Mouse (Mus musculus): ENCODE measurements around the gene Sh3bp5.

Sh3bp5 gene

DNA sequence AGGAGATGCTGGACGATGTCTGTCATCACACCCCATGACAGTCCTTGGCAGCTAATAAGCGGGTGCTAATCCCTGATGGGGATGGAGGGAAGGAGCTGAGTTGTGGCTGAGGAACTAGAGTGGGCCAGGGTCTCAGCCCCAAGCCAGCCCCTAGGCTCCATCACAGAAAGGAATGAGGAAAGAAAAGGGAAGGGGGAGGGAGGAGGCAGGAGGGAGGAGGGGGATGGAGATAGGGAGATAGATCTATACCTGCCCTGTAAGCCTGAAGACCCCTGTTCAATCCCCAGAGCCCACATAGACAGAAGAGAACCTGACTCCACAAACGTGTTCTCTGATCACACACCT, 42.4 kb downstream of the Sh3bp5 start:
- DNase-seq (ENCODE audit: low spot score in 2 of 2) = no peak

DNA sequence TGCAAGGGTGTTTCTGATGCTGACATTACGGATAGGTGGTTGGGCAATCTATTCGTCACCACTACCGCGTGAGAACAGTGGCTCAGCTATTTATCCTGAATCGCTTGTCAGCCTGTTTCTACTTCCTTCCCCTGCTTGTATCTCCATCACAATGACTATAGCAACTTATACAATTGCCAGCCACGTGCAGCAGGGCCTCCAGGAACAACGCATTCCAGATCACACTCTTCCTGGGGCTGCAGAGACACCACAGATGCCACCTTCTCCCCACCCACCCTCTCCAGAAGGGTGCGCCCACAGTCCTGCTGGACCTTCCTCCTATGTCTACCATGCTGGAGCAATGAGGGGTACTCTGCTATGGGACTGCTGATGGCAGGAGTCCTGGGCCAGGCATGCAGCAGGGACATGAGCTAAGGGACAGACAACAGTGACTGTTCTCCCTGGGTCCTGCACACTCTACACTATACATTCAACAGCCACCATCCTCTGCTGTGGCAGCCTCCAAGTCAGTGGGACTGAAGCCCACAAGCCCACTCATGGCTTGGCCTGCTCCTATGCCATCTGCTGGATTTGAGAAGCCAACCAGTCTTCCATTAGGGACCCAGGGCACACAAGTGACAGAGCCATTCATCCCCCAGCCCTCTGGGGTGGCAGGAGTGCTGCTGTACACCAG, 42.9 kb downstream of the Sh3bp5 start:
- no peak for DNase-seq (ENCODE audit: low spot score in 2 of 2)

DNA sequence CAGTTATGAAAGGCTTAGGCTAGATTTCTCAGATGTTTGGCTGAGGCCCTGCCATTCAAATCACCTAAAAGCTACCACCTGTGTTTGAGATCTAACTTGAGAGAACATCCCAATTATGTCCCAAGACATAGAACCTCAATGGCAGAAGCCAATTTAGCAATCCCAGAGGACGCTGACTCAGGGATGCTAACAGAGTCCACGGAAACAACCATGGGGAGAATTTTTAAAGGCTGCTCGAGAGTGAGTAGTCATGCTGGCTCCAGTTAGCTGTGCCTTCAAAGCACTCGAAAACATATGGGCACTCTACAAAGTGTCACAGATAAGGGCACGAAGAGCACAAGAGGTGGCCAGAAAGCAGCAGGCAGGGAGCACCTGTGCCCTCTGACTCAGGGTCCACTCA, 43.6 kb downstream of the Sh3bp5 start:
- no peak for DNase-seq (ENCODE audit: low spot score in 2 of 2)

DNA sequence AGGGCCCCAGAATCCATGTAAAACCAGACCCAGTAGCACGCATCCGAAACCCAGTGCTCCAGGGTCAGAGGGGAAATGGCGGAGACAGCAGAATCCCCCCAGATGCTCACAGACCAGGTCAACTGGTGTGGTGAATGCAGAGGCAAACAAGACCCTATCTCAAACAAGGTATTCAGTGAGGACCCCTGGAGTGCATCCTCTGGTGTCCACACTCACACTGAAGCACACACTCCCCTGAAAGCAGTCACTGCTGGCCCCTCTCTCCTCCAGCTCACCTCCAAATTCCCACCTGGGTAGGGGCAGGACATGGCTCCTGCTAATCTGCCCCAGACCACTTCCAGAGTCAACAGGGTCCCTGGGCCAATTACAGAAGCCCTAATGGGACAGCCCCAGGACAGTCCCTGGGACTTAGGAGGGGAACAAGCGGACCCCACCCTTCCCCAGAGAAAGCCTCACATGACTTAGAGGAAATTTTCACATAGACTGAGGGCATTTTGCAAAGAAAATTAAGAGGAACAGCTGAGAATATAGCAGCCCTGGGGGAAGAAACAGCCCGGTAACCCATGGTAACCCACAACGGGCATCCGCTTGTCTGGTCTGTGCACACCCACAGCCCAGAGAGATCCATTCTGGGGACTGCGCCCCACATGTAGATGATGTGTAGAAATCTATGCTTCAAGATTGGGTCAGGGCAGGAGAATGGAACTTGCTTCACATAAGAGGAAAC, 46.3 kb downstream of the Sh3bp5 start:
- DNase-seq (ENCODE audit: low spot score in 2 of 2) = no peak

DNA sequence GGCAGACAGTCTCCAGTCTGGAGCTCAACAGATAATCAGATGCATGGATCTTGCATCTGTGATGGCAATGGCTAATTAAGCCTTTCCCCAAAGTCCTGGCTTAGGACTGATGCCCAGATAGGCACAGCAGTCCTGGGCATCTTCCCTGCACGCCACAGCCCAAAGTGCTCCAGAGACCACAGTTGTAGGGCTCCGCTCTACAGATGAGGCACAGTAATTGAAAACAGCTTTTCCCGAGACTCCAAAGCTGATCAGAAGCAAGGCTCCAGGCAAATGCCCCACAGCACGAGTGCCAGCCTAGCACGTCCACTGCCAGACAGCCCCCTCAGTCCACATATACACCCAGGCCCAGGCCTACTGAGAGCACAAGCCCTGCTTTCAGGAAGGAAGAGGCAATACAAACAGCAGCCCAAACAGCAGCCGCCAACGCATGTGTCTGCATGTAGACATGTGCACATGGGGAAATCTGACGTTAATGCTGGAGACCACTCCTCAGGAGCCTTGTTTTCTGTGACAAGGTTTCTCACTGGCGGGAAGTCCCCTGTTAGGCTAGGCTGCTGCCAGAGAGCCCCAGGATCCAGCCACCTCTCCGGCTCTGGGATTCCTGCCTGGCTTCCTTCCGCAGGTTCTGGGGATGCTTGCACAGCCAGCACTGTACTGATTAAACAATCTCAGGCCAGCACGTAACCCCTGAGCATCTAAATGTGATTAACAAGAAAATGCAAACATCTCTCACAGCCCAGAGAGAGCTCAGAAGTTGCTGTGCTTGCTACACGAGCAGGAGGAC, 47.6 kb downstream of the Sh3bp5 start:
- no peak for DNase-seq (ENCODE audit: low spot score in 2 of 2)

DNA sequence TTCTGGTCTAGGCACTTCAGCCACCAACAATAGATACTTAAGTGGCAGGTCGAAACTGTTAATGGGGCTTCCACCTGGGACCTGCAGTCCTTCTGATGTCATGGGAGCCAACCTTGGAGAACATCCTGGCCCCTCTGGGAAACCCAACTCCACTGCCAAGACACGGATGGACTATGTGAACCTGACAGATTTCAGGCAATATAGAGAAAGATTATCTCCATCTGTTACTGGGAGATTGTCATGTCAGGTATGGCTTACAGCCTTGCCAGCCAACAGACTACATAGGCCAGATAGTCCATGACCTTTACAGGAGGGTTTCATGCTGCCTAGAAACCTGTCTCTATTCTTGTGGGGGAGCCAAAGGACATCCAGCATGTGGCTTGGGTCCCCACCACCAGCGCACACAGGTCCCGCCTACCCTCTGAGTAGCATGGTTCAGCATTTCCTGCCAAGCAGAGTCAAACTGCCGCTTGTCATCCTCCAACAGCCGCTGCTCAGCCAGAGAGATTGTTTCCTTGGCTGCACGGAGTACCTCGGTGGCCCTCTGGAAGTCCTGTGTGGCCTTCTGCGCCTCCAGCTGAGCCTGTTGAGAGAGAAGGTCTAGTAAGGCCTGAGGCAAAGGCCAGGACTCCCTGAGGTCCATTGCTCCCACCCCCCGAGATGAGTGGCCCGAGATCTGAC, 48.4 kb downstream of the Sh3bp5 start:
- DNase-seq (ENCODE audit: low spot score in 2 of 2) = no peak

DNA sequence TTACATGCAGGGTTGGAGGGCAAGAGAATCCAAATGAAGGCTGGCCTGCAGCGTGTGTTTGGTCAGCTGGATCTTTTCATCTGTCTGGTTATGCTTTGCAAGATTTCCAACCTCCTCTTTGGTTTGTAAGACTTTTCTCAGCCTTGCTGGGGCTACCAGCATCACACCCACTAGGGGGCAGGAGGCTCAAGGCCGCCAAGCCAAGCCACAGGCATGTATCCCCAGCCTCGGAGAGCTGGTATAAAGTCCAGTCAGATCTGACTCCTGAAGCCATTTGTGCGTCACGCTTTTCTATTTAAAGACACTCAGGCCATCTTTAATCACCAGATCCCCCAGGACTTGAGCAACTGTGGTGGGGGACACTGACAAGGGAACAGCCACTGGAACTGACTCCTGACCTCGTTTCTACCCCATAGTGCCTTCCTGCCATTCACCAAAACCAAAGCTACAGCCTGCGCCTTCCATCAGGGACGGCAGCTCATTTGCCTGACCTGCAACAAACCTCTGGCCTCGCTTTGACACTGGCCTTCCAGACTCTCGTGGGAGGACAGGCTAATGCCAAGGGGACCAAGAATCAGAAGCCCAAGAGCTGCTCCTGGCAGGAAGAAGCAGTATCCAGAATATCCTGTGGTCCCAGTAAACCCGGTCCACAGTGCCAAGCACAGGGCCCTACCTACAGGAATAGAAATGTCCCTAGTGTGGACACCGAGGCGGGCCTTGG, 49.7 kb downstream of the Sh3bp5 start:
- peak; percentile 43 to 74 for DNase-seq (ENCODE audit: low spot score in 2 of 2)

DNA sequence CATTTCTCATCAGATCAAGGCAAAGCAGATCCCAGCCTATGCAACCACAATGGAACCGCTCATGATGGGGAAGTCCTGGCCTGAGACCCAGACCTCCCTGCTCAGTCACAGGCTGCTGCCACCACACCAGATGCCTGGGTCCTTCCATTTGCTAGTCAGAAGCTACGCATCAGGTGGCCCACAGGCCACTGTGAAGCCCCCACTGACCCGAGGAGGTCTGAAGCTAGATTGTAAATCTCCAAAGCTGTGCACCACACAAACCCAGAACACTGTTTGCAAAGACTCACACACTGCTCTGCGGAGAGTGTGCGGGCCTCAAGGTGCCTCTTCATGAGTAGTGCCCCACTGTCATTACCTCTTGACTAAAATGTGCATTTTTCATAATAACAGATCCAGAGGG, 50.5 kb downstream of the Sh3bp5 start:
- DNase-seq (ENCODE audit: low spot score in 2 of 2) = no peak

DNA sequence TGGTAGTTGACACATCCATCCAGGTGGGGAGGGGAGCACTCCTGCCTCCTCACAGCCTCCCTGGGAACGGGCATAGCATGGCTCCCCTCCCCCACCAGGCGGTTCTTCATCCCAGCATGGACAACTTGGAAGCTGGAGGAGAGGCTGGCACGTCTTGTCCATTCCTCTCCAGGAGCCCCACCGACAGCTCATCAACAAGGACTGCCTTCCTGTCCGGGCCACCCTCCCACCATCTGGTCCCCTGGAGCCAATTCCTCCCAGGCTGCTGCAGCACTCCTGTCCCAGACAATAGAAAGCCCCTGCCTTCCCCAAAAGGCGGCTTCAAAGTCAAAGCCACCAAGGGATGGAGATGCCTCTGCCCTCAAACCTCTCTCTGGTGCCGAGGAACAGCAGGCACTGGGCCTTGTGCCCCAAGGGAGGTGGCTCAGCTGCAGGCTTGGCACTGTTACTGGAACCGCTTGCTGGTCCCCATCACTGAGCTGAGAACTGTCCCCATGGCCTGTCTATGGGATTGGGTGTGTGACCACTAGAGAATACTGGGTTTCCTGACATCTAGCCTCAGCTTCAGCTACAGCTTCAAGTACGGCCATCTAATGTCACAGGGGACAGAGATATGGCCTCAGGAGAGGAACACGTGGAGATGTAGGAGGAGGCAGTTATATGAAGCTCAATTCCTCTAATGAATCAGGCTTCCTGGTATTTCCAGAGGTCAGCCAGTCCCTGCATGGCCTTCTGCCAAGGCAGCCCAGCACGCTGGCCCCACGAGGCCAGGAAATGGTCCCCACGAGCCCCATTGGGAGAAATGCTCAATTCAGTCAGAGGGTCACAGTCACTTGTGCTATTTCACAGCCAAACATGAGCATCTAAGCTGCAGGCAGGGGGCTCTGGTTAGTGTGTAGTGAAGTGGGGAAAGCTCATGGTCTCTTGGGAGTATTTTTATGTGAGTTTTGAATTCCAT, 51.2 kb downstream of the Sh3bp5 start:
- DNase-seq (ENCODE audit: low spot score in 2 of 2) = no peak

DNA sequence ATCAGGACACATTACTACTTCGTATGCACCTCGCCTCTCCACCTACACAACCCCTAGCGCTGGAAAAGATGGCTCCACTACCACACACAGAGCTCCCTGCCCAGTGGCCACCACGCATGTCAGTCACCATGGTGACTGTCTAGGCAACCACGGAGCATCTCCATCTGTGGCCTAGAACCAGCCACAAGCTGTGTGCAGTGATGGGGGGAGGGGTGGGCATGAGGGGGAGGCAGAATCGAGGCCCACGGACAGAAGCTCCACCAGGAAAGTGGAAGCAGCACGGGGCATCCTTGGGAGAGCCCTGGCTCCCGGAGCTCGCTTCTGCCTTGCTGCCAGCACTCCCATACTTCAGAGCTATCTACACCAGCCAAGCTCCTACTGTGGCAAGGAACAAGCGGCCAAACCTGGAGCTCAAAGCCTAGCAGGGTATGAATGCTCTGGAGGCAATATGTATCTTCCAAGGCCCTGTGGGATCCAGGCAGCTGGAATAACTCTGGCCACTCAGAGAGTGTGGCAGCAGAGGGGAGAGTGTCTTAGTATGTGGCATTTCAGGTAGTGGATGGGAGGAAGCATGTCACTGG, 52.3 kb downstream of the Sh3bp5 start:
- DNase-seq (ENCODE audit: low spot score in 2 of 2) = no peak

DNA sequence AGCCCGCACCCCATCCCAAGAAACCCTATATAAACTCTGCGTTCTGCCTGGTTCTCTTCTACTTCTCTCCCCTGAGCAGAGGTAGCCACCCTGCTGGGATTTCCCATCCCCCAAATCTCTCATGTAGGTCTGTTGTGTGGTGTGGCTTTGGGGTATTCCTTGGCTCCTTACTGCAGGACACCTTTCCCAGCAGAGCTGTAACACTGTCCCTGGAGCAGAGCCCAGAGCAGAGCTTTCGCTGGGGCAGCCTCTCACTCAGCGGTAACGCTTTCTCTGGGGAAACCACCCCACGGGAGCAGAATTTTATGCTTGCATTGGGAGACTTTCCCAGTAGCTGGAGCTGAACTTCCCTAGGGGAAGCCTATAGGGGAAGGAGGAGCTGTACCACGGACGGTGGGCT, 53.6 kb downstream of the Sh3bp5 start:
- no peak for DNase-seq (ENCODE audit: low spot score in 2 of 2)

DNA sequence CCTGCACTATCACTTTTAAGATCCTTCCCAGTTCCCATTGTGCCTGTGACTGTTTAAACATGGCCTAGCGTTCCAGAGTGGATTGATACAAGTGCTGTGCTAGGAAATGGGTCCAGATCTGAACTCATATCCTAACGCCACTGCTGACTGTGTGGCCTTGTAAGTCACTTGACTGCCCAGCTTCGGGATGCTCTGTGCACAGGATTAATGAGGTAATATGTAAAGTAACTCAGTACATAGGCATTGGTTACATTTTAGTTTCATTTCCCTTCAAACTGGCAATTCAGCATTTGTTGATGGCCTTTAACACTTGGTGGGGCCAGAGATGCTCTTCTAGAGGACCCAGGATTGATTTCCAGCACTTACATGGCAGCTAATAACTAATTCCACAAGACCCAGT, 59.5 kb downstream of the Sh3bp5 start:
- no peak for DNase-seq (ENCODE audit: low spot score in 2 of 2)

DNA sequence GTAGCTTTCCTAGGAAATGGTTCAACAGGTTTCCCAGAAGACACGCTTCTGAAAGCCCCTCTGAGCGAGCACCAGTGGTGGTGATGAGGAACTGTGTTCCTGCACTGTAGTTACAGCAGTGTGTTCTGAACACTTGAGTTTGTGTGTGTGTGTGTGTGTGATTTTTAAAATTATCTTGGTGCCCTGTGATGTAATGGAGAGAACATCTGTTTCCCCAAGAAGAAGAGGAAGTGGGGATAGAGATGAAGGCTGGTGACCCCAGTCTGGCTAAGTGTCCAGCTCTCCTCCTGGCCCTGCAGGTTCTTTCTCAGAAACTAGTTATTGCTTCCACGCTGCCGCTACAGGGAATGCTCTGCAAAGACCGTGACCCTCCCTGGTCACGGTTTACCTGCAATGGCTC, 61.5 kb downstream of the Sh3bp5 start:
- DNase-seq (ENCODE audit: low spot score in 2 of 2) = no peak

DNA sequence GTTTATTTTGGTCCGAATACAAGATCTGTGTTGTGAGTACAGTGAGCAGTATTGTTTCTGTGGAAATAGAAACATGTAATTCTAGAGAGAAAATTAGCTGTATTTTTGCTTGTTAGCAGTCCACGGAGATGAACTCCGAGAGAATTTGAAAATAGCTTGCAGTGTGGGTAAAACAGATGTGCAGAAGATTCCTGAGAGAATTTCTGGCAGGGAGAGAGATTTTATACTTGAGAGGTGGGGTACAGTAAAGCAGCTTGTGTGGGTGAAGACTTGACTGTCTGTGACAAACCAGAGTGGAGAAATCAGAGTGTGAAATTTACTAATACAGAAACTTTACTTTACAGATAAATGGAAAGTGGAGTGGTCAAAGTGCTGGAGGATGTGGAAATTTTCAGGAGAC, 66.5 kb downstream of the Sh3bp5 start:
- no peak for DNase-seq (ENCODE audit: low spot score in 2 of 2)

DNA sequence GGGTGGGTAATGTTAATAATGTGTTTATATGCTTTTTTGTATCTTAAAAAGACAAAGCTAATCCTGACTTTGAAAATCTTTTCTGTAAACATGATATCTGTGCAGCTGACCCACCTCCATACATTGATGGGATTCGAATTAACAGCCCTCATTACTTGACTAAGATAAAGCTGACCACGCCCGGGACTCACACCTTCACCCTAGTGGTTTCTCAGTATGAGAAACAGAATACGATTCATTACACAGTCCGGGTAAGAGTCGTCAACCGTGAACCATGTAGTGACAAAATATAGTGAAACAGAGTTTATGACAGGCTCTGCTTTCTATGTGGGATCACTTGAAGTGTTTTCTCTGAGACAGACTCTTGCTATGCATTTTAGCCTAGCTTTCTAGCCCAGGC, 67.9 kb downstream of the Sh3bp5 start:
- DNase-seq (ENCODE audit: low spot score in 2 of 2) = peak; percentile 22 to 54

DNA sequence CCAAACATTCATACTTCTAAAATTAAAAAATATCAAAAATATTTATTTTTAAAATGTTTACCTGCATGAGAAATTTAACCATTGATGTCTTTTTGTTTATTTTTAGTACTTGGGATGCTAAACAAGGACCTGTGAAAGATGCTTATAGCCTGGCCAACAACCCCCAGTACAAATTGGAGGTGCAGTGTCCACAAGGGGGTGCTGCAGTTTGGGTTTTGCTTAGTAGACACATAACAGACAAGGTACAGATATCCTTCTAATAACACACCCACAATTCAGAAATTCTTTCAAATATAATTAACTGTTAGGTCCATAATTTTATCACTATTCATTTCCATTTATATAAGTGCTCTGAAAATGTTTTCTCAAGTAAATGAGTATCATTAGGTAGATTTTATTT, 70.5 kb downstream of the Sh3bp5 start:
- peak; percentile 53 to 79 for DNase-seq (ENCODE audit: low spot score in 2 of 2)

DNA sequence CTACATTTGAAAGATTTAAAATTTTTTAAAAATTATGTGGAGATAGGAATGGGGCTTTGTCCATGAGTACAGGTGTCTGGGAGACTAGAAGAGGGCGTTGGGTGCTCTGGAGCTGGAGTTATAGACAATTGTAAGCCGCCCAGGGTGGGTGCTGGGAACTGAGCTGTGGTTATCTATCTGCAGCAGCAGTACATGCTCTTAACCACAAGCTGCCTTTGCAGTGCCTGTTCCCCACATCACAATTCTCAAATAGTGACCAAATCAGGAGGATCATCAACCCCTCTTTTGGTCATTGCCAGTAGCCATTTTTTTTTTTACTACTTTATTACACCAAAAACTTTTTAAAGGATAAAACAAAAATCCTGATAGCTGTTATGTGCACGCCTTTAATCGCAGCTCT, 71.3 kb downstream of the Sh3bp5 start:
- DNase-seq (ENCODE audit: low spot score in 2 of 2) = no peak

DNA sequence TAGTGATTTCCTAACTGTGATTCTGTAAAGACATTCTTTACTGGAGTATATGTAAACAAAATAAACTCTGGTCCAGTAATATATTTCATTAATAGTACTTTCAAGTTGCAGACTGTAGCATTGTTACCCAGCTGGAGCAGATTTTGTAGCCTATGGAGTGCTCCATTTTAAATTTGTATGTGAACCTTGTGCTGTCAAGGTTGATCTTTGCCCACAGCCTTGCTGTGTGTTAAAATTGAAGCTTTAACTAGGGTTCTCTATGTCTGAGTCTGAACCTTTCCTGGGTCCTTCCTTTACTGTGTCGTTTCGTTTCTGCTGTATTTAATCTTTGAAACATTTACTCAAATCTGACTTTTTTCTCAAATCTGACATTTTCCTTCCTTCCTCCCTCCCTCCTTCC, 73.6 kb downstream of the Sh3bp5 start:
- no peak for DNase-seq (ENCODE audit: low spot score in 2 of 2)

DNA sequence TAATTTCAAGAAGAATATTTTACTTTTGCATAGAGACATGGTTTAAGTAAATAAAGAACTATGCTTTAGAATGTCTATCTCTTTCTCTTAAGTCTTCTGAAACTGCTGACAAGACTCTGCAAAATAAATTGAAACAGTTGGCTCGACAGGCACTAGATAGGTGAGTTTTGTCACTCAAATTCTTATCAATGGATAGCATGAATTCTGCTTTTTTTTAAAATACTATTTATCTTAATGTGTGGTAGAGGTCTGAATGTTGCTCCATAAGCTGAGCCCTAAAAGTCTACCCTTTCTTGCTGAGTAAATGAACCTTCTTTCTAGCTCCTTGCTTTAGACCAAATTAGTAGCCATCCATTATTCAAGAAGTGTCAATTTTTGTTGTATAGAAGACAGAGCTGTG, 90.5 kb downstream of the Sh3bp5 start:
- DNase-seq (ENCODE audit: low spot score in 2 of 2) = no peak

DNA sequence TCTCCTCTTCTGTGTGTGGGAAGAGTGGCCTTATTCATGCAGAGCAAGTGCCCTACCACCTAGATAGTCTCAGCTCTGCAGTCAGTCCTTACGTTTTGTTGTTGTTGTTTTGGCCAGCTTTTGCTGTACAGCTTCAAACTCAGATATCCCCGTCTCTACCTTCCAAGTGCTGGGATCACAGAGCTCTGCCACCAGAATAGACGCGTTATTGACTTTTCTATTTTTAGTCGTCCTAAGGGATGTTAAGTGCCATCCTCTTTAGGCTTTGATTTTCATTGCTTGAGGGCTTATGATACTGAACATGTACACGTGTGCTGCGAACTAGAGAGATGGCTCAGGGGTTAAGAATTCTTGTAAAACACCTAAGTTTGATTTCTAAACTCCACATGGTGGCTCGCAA, 92.6 kb downstream of the Sh3bp5 start:
- DNase-seq (ENCODE audit: low spot score in 2 of 2) = no peak

All from natural killer cell, adult 2 months (primary cell).